Mouse (Mus musculus) midbrain, postnatal 0 days (tissue): ENCODE measurements around the gene Myef2. TPM values are rescaled to one million over a fixed set of nuclear protein-coding genes. Genes with fewer than 3 reads are reported as not detected.

Experiments
- ATAC-seq: fragments of 200-750 bp; cut with Nextera tagmentation; 2 replicates; pipeline ENCODE4 v1.8.0; 2017; ENCODE audit warnings: moderate number of reproducible peaks, mild to moderate bottlenecking, moderate TSS enrichment, moderate library complexity; ENCODE audit not compliant: low FRiP score
- DNase-seq: peaks from one replicate; pipeline ENCODE4 v3.0.0-alpha.2; 2015; ENCODE audit warnings: low spot score
- H3K27ac ChIP-seq: fragments of 300-500 bp; sonication (generic); 2 replicates; pipeline ENCODE4 v1.5.1; 2014; ENCODE audit warnings: low read depth, mild to moderate bottlenecking, low read length, mixed read lengths
- H3K27me3 ChIP-seq: fragments of 300-500 bp; sonication (generic); 2 replicates; pipeline ENCODE4 v1.6.1; 2014; ENCODE audit warnings: low read length, control low read depth, mixed read lengths; ENCODE audit not compliant: insufficient read depth
- H3K36me3 ChIP-seq: fragments of 300-500 bp; sonication (generic); 2 replicates; pipeline ENCODE4 v1.6.1; 2014; ENCODE audit warnings: low read length, control low read depth, mixed read lengths; ENCODE audit not compliant: insufficient read depth
- H3K4me1 ChIP-seq: fragments of 300-500 bp; sonication (generic); 2 replicates; pipeline ENCODE4 v1.6.1; 2014; ENCODE audit warnings: mild to moderate bottlenecking, control low read depth, antibody characterized with exemption, low read length, mixed read lengths; ENCODE audit not compliant: insufficient read depth
- H3K4me2 ChIP-seq: fragments of 300-500 bp; sonication (generic); 2 replicates; pipeline ENCODE4 v1.6.1; 2014; ENCODE audit warnings: low read depth, mild to moderate bottlenecking, low read length, mixed read lengths; ENCODE audit not compliant: poor library complexity, severe bottlenecking
- H3K4me3 ChIP-seq: fragments of 300-500 bp; sonication (generic); 2 replicates; pipeline ENCODE4 v1.5.1; 2014; ENCODE audit warnings: low read depth, mild to moderate bottlenecking, low read length, moderate library complexity
- H3K9ac ChIP-seq: fragments of 300-500 bp; sonication (generic); replicated peaks from 2 replicates; pipeline ENCODE4 v1.6.1; 2014; ENCODE audit warnings: mild to moderate bottlenecking, low read length, moderate library complexity, mixed read lengths; ENCODE audit not compliant: poor library complexity, severe bottlenecking
- H3K9me3 ChIP-seq: fragments of 300-500 bp; sonication (generic); 2 replicates; pipeline ENCODE4 v1.6.1; 2016; ENCODE audit warnings: low read length, control low read depth
- CTCF ChIP-seq: IDR thresholded peaks from 2 replicates; pipeline ENCODE4 v1.5.1; 2016; ENCODE audit warnings: antibody characterized with exemption, mild to moderate bottlenecking
- WGBS: fragments of 180-500 bp; shearing (Covaris S2); extraction: QIAGEN DNeasy Blood & Tissue Kit; methylation state at CpG from one replicate; pipeline ENCODE4 v1.1.7; 2014; 5-methylcytosine and 5-hydroxymethylcytosine counted together
- polyA plus RNA-seq: library from polyadenylated mRNA; unstranded; fragments of >200 nt; fragmentation: Nextera tagmentation; extraction: Ambion mirVana; gene quantifications from 2 replicates; pipeline ENCODE4 v1.2.1, GENCODE M21; 2015
- total RNA-seq: library from RNA; depleted of rRNA; stranded (reverse); fragments of >200 nt; gene quantifications from 2 replicates; pipeline ENCODE4 v1.2.3, GENCODE M21; 2014; rRNA removed

The Myef2 gene
- total and polyA plus RNA-seq, 2 experiments from 2014 or later, result 73.0 to 174 TPM

DNA sequence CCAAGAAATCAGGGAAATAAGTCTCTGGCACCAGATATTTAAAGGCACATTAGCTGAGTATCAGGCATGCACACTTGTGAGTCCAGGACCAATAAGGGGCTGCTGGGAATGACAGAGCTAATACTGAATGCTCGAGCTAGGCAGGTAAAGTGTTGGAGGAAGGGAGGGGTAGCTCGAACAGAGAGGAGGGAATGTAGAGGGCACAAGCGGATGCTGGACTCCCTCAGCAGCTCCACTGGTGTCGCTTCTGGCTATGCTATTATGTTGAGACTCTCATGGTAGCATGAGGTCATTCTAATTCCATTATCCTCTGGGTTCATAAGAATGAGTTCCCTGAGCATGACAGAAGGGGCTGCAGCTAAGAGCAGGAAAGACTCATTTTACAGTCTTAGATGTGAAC lies 60.5 kb downstream of the Myef2 start:
- Histone ChIP-seq H3K27me3 (no peaks in the 10 kb centered on the region), H3K9ac (no peak overlapping the region), H3K36me3 (no peaks in the 10 kb centered on the region), H3K9me3 (no peaks in the 10 kb centered on the region), H3K4me3 (no peak overlapping the region), H3K27ac (no peak overlapping the region), H3K4me1 (no peaks in the 10 kb centered on the region), H3K4me2 (no peak overlapping the region)
- DNase-seq (no peak), ATAC-seq (no peak)
- TF ChIP-seq CTCF, result no peak
- 38% methylated on average over 4 of the region's 4 CpGs for WGBS

DNA sequence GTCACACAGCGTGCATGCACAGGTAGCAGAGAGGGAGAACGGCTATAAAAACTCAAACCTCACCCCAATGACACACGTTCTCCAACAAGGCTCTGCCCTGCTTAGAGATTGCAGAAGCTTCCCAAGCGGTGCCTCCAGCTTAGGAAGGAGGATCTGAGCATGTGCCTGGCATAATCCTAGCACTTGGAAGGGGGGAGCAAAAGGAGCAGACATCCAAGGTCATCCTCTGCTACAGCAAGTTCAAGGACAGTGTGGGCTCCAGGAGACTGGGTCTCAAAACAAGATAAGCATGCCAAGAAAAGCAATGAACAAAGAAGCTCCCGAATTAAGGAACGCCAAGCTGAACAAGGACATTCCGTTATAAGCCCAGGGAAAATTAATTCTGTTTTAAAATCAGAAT lies 62.0 kb downstream of the Myef2 start:
- H3K27me3 ChIP-seq, result no peaks in the 10 kb centered on the region
- no peak overlapping the region for H3K4me2 ChIP-seq
- DNase-seq (no peak), ATAC-seq (no peak)
- H3K27ac ChIP-seq, result no peak overlapping the region
- H3K9ac ChIP-seq, result no peak overlapping the region
- no peaks in the 10 kb centered on the region for H3K9me3 ChIP-seq
- no peak overlapping the region for H3K4me3 ChIP-seq
- 88% methylated on average over 7 of the region's 7 CpGs for WGBS
- H3K36me3 ChIP-seq, result no peaks in the 10 kb centered on the region
- no peak for TF ChIP-seq CTCF
- no peaks in the 10 kb centered on the region for H3K4me1 ChIP-seq

DNA sequence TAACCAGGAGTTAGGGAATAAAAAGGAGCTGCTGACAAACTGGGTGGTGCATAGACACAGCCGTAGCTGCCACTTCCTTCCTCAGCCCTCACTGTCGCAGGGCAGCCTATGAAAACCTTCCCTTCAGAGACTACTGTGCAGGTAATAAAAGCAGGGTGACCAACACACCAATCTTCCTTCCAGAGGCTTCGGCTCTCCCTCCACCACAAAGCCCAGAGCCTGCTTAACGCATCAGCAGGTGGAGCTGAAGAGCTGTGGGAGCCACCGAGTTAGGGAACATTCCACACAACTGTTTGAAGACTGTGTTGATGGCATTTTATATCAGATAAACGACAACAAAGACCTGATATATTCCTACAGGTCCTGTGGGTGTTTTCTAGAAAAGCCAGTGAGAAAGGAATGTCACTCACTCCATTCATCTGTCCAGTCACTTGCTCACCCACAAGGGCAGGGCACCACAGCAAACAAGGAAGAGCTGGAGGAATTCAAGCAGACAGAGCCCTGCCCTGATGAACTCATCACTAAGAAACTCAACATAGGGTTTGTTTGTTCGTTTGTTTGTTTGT lies 66.1 kb downstream of the Myef2 start:
- no peaks in the 10 kb centered on the region for H3K4me1 ChIP-seq
- no peaks in the 10 kb centered on the region for H3K9me3 ChIP-seq
- H3K4me3 ChIP-seq, result no peak overlapping the region
- no peaks in the 10 kb centered on the region for H3K36me3 ChIP-seq
- H3K27ac ChIP-seq, result no peak overlapping the region
- peak; percentile 78 for TF ChIP-seq CTCF
- ATAC-seq, result no peak
- DNase-seq, result peak; percentile 57
- no peaks in the 10 kb centered on the region for H3K27me3 ChIP-seq
- H3K9ac ChIP-seq, result no peak overlapping the region
- 36% methylated on average over 7 of the region's 7 CpGs for WGBS
- no peak overlapping the region for H3K4me2 ChIP-seq

DNA sequence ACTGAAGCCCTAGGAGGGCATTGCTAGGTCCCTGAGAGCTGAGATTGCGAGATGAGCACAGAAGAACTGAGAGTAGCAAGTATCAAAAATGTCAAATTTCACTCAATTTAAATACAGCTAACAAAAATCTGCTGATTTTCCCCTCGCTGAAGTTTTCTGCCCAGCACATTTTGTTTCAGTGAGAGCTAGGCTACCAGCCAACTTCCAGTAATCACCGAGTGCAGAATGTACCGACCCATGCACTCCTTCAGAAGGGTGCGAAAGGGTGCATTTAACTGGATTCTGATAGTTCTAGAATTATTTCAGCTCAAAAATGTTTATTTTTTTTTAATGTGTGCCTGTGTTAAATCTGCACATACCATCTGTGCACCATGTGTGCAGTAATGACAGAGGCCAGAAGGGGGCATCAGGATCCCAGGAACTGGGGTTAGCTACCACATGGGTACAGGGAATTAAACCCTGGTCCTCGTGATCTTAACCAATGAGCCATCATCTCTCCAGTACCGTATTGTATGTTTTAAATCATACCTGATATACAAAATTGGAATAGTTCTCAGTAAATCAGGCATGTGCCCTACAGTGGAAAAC lies 68.1 kb downstream of the Myef2 start:
- DNase-seq (no peak), ATAC-seq (no peak)
- Histone ChIP-seq H3K36me3 (no peaks in the 10 kb centered on the region), H3K27ac (no peak overlapping the region), H3K9ac (no peak overlapping the region), H3K4me1 (no peaks in the 10 kb centered on the region), H3K4me2 (no peak overlapping the region), H3K9me3 (no peaks in the 10 kb centered on the region), H3K27me3 (no peaks in the 10 kb centered on the region), H3K4me3 (no peak overlapping the region)
- WGBS, result 91% methylated on average over 7 of the region's 7 CpGs
- TF ChIP-seq CTCF, result peak; percentile 33

Other genes with a start within 250 kb of the Myef2 start
- 0.14 and 1.4 TPM in 2 replicates for gene Slc24a5, start 55.5 kb downstream of the Myef2 start, total RNA-seq
- gene Slc24a5, start 55.5 kb downstream of the Myef2 start, polyA plus RNA-seq, result 4.7 and 5.0 TPM in 2 replicates
- gene Ctxn2, start 13.0 kb upstream of the Myef2 start, total RNA-seq, result 12.6 and 16.1 TPM in 2 replicates
- 47.5 and 47.7 TPM in 2 replicates for gene Ctxn2, start 13.0 kb upstream of the Myef2 start, polyA plus RNA-seq
- gene Slc12a1, start 28.8 kb upstream of the Myef2 start, total RNA-seq, result 0.05 and 0.44 TPM in 2 replicates
- gene Slc12a1, start 28.8 kb upstream of the Myef2 start, polyA plus RNA-seq, result 0.06 TPM in 2 replicates
- gene Dut, start 123.5 kb upstream of the Myef2 start, total RNA-seq, result 24.7 and 48.9 TPM in 2 replicates
- gene Dut, start 123.5 kb upstream of the Myef2 start, polyA plus RNA-seq, result 85.6 and 88.2 TPM in 2 replicates